Mouse (Mus musculus) ES-E14 (cell line): ENCODE measurements around the gene Mob2.

Source experiments
- CHD2 ChIP-seq: IDR thresholded peaks from 2 replicates; pipeline ENCODE4 v1.6.1; 2014; ENCODE audit warnings: mild to moderate bottlenecking, low read depth, low read length, inconsistent platforms
- MAFK ChIP-seq: IDR thresholded peaks from 2 replicates; pipeline ENCODE4 v1.6.1; 2014; ENCODE audit warnings: mild to moderate bottlenecking, low read depth, low read length, inconsistent platforms; ENCODE audit not compliant: insufficient read depth
- ZNF384 ChIP-seq: IDR thresholded peaks from 2 replicates; pipeline ENCODE4 v1.6.1; 2012; ENCODE audit warnings: low read depth, low read length, inconsistent platforms

GRCm38 (mm10) chr7:142087069-142087652, 26.3 kb upstream of the Mob2 start:
- TF ChIP-seq ZNF384 (no peak), CHD2 (no peak), MAFK (no peak)
